In genomic region chr3:118491871-118492270, GRCm38 (mm10) we compare ENCODE assay signal across 16 mouse cellular contexts.
"Had no signal": no experiment of that assay in that cellular context is flagged by ENCODE, and none has a peak within 500 bp of the region (broad histone marks: within the 10 kb centered on the region; RNA-seq: fewer than 3 reads in every experiment).

No protein-coding gene starts in this region.

- DNase-seq: retina, postnatal 1 day; right cerebral cortex, adult 18-20 months; right cerebral cortex, postnatal 14 days; right cerebral cortex, postnatal 25 days; right cerebral cortex, postnatal 4 days; spleen, adult 18-20 months; thymus, adult 18-20 months; thymus, adult 2 months; thymus, postnatal 14 days; thymus, postnatal 25 days; thymus, postnatal 36 days; thymus, postnatal 4 days had no signal

- H3K27me3 ChIP-seq: neural tube, embryonic 13.5 days; neural tube, embryonic 15.5 days; stomach, embryonic 15.5 days had no signal

- H3K9ac ChIP-seq: neural tube, embryonic 13.5 days; neural tube, embryonic 15.5 days; stomach, embryonic 15.5 days had no signal

- H3K36me3 ChIP-seq: neural tube, embryonic 13.5 days; neural tube, embryonic 15.5 days; stomach, embryonic 15.5 days had no signal

- H3K27ac ChIP-seq: neural tube, embryonic 13.5 days; neural tube, embryonic 15.5 days; stomach, embryonic 15.5 days; stomach, postnatal 0 days had no signal

- H3K4me2 ChIP-seq: neural tube, embryonic 13.5 days; neural tube, embryonic 15.5 days; stomach, embryonic 15.5 days had no signal

- H3K9me3 ChIP-seq: neural tube, embryonic 13.5 days; neural tube, embryonic 15.5 days; stomach, embryonic 15.5 days had no signal

- H3K4me1 ChIP-seq: neural tube, embryonic 13.5 days; stomach, embryonic 15.5 days had no signal

- H3K4me3 ChIP-seq: neural tube, embryonic 13.5 days; neural tube, embryonic 15.5 days; stomach, embryonic 15.5 days had no signal
